Mouse (Mus musculus): Measurements from ENCODE around the gene Pon1. TPM values are rescaled to one million over a fixed set of nuclear protein-coding genes. Genes with fewer than 3 reads are reported as not detected.

The Pon1 gene
- total RNA-seq, 4 experiments from 2014 or later = not detected

DNA sequence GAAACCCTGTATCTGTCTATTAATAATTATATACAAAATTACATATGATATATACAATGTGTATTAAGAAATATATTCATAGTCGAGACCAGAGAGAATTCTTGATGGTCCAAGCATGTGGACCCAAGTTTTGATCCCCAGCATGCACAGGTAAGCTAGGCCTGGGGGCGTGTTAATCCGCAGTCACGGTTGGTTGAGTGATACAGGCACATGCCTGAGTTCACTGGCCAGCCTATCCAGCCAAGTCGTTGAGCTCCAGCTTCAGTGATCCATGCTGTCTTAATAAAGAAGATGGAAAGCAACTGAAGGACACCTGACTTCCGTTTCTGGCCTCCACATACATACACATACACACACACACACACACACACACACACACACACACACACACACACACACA is 57.7 kb downstream of the Pon1 start:
- DNase-seq (ENCODE audit: low spot score in 2 of 2) = no peak

GRCm38 (mm10) chr6:5134986-5135385 is 58.8 kb downstream of the Pon1 start:
- DNase-seq (ENCODE audit: low spot score in 2 of 2) = no peak

- DNase-seq (ENCODE audit: low spot score in 2 of 2) = no peak
Observed at GRCm38 (mm10) chr6:5129364-5130093, 64.2 kb downstream of the Pon1 start.

- peak in 1 of 2 experiments; percentile 30 for DNase-seq (ENCODE audit: low spot score in 2 of 2)
Observed at GRCm38 (mm10) chr6:5120229-5120628, 73.5 kb downstream of the Pon1 start.

GRCm38 (mm10) chr6:5119181-5119910 is 74.4 kb downstream of the Pon1 start:
- no peak for DNase-seq (ENCODE audit: low spot score in 2 of 2)

Other genes starting within 250 kb of the Pon1 start
- 1 to 10 TPM; 3.1 to 7.0 (median 3.7) TPM for gene Pon3, start 62.3 kb upstream of the Pon1 start, total RNA-seq (2022)
- 10 to 100 TPM; 19.6 to 21.8 (median 20.3) TPM for gene Pon2, start 104.5 kb upstream of the Pon1 start, total RNA-seq (2022)
- gene Asb4, start 189.4 kb upstream of the Pon1 start, total RNA-seq (2022) = under 1 TPM in 3 of 4 experiments, not detected in 1; 0.25 to 0.73 (median 0.37) TPM